Mouse (Mus musculus) heart, adult 2 months (tissue): ENCODE data around the gene Rapgef2. TPM values are rescaled to one million over a fixed set of nuclear protein-coding genes. Genes with fewer than 3 reads are reported as not detected.

Experiments used
- DNase-seq, 2 experiments: peaks; one replicate each; pipeline ENCODE4 v3.0.0; 2021
- H3K27ac ChIP-seq: fragments of 200-600 bp; 2 replicates; pipeline ENCODE4 v1.8.1; 2022
- H3K27me3 ChIP-seq: fragments of 200-500 bp; 2 replicates; pipeline ENCODE4 v1.6.1; 2012; ENCODE audit warnings: mild to moderate bottlenecking, low read length, inconsistent platforms, mixed read lengths; ENCODE audit not compliant: control insufficient read depth, insufficient read depth
- H3K36me3 ChIP-seq: fragments of 200-500 bp; 2 replicates; pipeline ENCODE4 v1.6.1; 2012; ENCODE audit warnings: low read length, inconsistent platforms; ENCODE audit not compliant: control insufficient read depth, insufficient read depth
- H3K4me1 ChIP-seq: fragments of 200-500 bp; 2 replicates; pipeline ENCODE4 v1.6.1; 2011; ENCODE audit warnings: low read length; ENCODE audit not compliant: control insufficient read depth, insufficient read depth
- H3K4me3 ChIP-seq: fragments of 200-600 bp; 2 replicates; pipeline ENCODE4 v1.8.1; 2022
- H3K79me2 ChIP-seq: fragments of 200-500 bp; replicated peaks from 2 replicates; pipeline ENCODE4 v1.6.1; 2012; ENCODE audit warnings: mild to moderate bottlenecking, inconsistent platforms, low read length, moderate library complexity, mixed read lengths; ENCODE audit not compliant: control insufficient read depth, insufficient read depth
- H3K9ac ChIP-seq: fragments of 200-500 bp; 2 replicates; pipeline ENCODE4 v1.6.1; 2012; ENCODE audit warnings: low read depth, mild to moderate bottlenecking, control low read depth, inconsistent platforms, low read length, mixed read lengths
- CTCF ChIP-seq: fragments of 200-600 bp; IDR thresholded peaks from 2 replicates; pipeline ENCODE4 v1.8.1; 2022; ENCODE audit warnings: antibody characterized with exemption, mild to moderate bottlenecking, moderate library complexity
- EP300 ChIP-seq: fragments of 200-500 bp; IDR thresholded peaks from 2 replicates; pipeline ENCODE4 v1.6.1; 2011; ENCODE audit warnings: low read depth, low read length, control low read depth; ENCODE audit not compliant: insufficient read depth
- POLR2A ChIP-seq: fragments of 200-500 bp; IDR thresholded peaks from 2 replicates; pipeline ENCODE4 v1.6.1; 2011; ENCODE audit warnings: mild to moderate bottlenecking, low read depth, low read length, control low read depth; ENCODE audit not compliant: insufficient read depth
- WGBS: fragments of 180-500 bp; shearing (Covaris S2); methylation state at CpG from one replicate; pipeline ENCODE4 v1.1.7; 2018; 5-methylcytosine and 5-hydroxymethylcytosine counted together
- intact Hi-C: fragments of 180-260 bp; cut with DNase I; formaldehyde crosslinking; loops from one replicate; pipeline ENCODE4 v1.15.1; 2025
- polyA plus RNA-seq: library from polyadenylated mRNA; depleted of rRNA; stranded (reverse); fragments of >200 nt; gene quantifications from 2 replicates; pipeline ENCODE4 v1.2.3, GENCODE M21; 2012
- total RNA-seq, 2 experiments: library from RNA; stranded (reverse); gene quantifications; 2 replicates each; pipeline ENCODE4 v1.2.3; 2021

The Rapgef2 gene
- total and polyA plus RNA-seq, 3 experiments: 10.6 to 36.2 (median 31.7) TPM

GRCm38 (mm10) chr3:79273350-79273749 lies 13.0 kb downstream of the Rapgef2 start:
- intact Hi-C loops: no loop called here
- Histone ChIP-seq H3K27ac (no peak overlapping the region), H3K27me3 (no peaks in the 10 kb centered on the region), H3K36me3 (peaks cover 30% of the 10 kb centered on the region), H3K4me3 (no peak overlapping the region), H3K79me2 (peaks cover 14% of the 10 kb centered on the region), H3K9ac (no peak overlapping the region), H3K4me1 (peaks cover 26% of the 10 kb centered on the region)
- TF ChIP-seq CTCF (no peak), EP300 (no peak), POLR2A (no peak)
- DNase-seq: no peak
- 29% methylated on average over 1 of the region's 1 CpGs for WGBS

GRCm38 (mm10) chr3:79272939-79273338 lies 13.4 kb downstream of the Rapgef2 start:
- no peak overlapping the region for H3K4me3 ChIP-seq
- no peak for TF ChIP-seq EP300
- no peak for TF ChIP-seq CTCF
- TF ChIP-seq POLR2A: no peak
- H3K27me3 ChIP-seq: no peaks in the 10 kb centered on the region
- WGBS: 45% methylated on average over 4 of the region's 4 CpGs
- peaks cover 27% of the 10 kb centered on the region for H3K36me3 ChIP-seq
- H3K79me2 ChIP-seq: peaks cover 14% of the 10 kb centered on the region
- intact Hi-C loops: no loop called here
- H3K27ac ChIP-seq: no peak overlapping the region
- no peak for DNase-seq
- H3K4me1 ChIP-seq: peaks cover 23% of the 10 kb centered on the region
- H3K9ac ChIP-seq: no peak overlapping the region

GRCm38 (mm10) chr3:79270980-79271555 lies 15.2 kb downstream of the Rapgef2 start:
- Histone ChIP-seq H3K27me3 (no peaks in the 10 kb centered on the region), H3K79me2 (peaks cover 19% of the 10 kb centered on the region), H3K9ac (no peak overlapping the region), H3K27ac (no peak overlapping the region), H3K4me1 (peaks cover 23% of the 10 kb centered on the region), H3K4me3 (no peak overlapping the region), H3K36me3 (peaks cover 19% of the 10 kb centered on the region)
- intact Hi-C loops: no loop called here
- no peak for TF ChIP-seq POLR2A
- no peak for TF ChIP-seq CTCF
- TF ChIP-seq EP300: no peak
- WGBS: 65% methylated on average over 12 of the region's 12 CpGs
- DNase-seq: no peak

GRCm38 (mm10) chr3:79269872-79270271 lies 16.4 kb downstream of the Rapgef2 start:
- peaks cover 18% of the 10 kb centered on the region for H3K79me2 ChIP-seq
- intact Hi-C loops: no loop called here
- no peak overlapping the region for H3K9ac ChIP-seq
- TF ChIP-seq CTCF: no peak
- no peak for TF ChIP-seq EP300
- TF ChIP-seq POLR2A: no peak
- H3K36me3 ChIP-seq: peaks cover 17% of the 10 kb centered on the region
- no peak overlapping the region for H3K4me3 ChIP-seq
- H3K27me3 ChIP-seq: no peaks in the 10 kb centered on the region
- H3K27ac ChIP-seq: no peak overlapping the region
- 72% methylated on average over 8 of the region's 8 CpGs for WGBS
- H3K4me1 ChIP-seq: peaks cover 23% of the 10 kb centered on the region
- no peak for DNase-seq

- TF ChIP-seq CTCF (no peak), EP300 (no peak)
- intact Hi-C loops: no loop called here
Measured at GRCm38 (mm10) chr3:79266976-79267375, 19.3 kb downstream of the Rapgef2 start.

GRCm38 (mm10) chr3:79261816-79262316 lies 24.5 kb downstream of the Rapgef2 start:
- WGBS: 72% methylated on average over 6 of the region's 6 CpGs
- TF ChIP-seq CTCF (no peak), EP300 (no peak), POLR2A (no peak)
- peaks cover 15% of the 10 kb centered on the region for H3K36me3 ChIP-seq
- no peak overlapping the region; the same call in 1 of the 2 replicates for H3K27ac ChIP-seq
- no peak overlapping the region; the same call in 1 of the 2 replicates for H3K9ac ChIP-seq
- intact Hi-C loops: no loop called here
- peaks cover 20% of the 10 kb centered on the region for H3K4me1 ChIP-seq
- H3K79me2 ChIP-seq: peaks cover 13% of the 10 kb centered on the region
- no peak for DNase-seq
- no peaks in the 10 kb centered on the region for H3K27me3 ChIP-seq
- H3K4me3 ChIP-seq: no peak overlapping the region

More at GRCm38 (mm10) chr3:79266976-79267375, 19.3 kb downstream of the Rapgef2 start:
- Histone ChIP-seq H3K79me2 (peaks cover 10% of the 10 kb centered on the region), H3K27ac (no peak overlapping the region), H3K4me1 (peaks cover 20% of the 10 kb centered on the region), H3K27me3 (no peaks in the 10 kb centered on the region), H3K9ac (no peak overlapping the region), H3K4me3 (no peak overlapping the region), H3K36me3 (peaks cover 11% of the 10 kb centered on the region)
- DNase-seq: no peak
- WGBS: 73% methylated on average over 6 of the region's 6 CpGs
